Mouse (Mus musculus) liver, embryonic 14.5 days (tissue): ENCODE measurements around the gene Ilf2. TPM values are rescaled to one million over a fixed set of nuclear protein-coding genes. Genes with fewer than 3 reads are reported as not detected.

ENCODE experiments used
- ATAC-seq: fragments of 200-750 bp; cut with Nextera tagmentation; 2 replicates; pipeline ENCODE4 v1.8.0; 2017; ENCODE audit warnings: moderate number of reproducible peaks, mild to moderate bottlenecking, moderate library complexity; ENCODE audit not compliant: insufficient read depth
- DNase-seq, 3 experiments: peaks; one replicate each; pipeline ENCODE4 v3.0.0-alpha.2; 2012 to 2013; ENCODE audit warnings: low read depth in 3 of 3, low spot score in 3 of 3
- H3K27ac ChIP-seq: fragments of 300-500 bp; sonication (generic); 2 replicates; pipeline ENCODE4 v1.5.1; 2014; ENCODE audit warnings: moderate library complexity, mild to moderate bottlenecking, control low read depth, inconsistent platforms
- H3K27me3 ChIP-seq: fragments of 300-500 bp; sonication (generic); 2 replicates; pipeline ENCODE4 v1.6.1; 2014; ENCODE audit warnings: mild to moderate bottlenecking, low read length, moderate library complexity; ENCODE audit not compliant: control insufficient read depth, insufficient read depth
- H3K36me3 ChIP-seq: fragments of 300-500 bp; sonication (generic); replicated peaks from 2 replicates; pipeline ENCODE4 v1.6.1; 2014; ENCODE audit warnings: low read depth; ENCODE audit not compliant: control insufficient read depth, insufficient read depth
- H3K4me1 ChIP-seq, 2 experiments: fragments of 200-500 bp in 1 of 2; fragments of 300-500 bp in 1 of 2; sonication (generic) in 1 of 2; replicated peaks; 2 replicates each; pipeline ENCODE4 v1.6.1; 2012 to 2014; ENCODE audit warnings: antibody characterized with exemption in 1 of 2, inconsistent platforms in 1 of 2, low read length in 1 of 2; ENCODE audit not compliant: control insufficient read depth in 2 of 2, insufficient read depth in 2 of 2
- H3K4me2 ChIP-seq: fragments of 300-500 bp; sonication (generic); 2 replicates; pipeline ENCODE4 v1.6.1; 2014; ENCODE audit warnings: low read depth, mild to moderate bottlenecking, control low read depth, moderate library complexity
- H3K4me3 ChIP-seq, 2 experiments: fragments of 200-500 bp in 1 of 2; fragments of 300-500 bp in 1 of 2; sonication (generic) in 1 of 2; 2 replicates each; pipeline ENCODE4 v1.5.1; 2012 to 2014; ENCODE audit warnings: low read depth in 2 of 2, low read length in 2 of 2, mild to moderate bottlenecking in 2 of 2, control low read depth in 1 of 2, inconsistent platforms in 1 of 2, moderate library complexity in 1 of 2; ENCODE audit not compliant: insufficient read depth in 1 of 2
- H3K9ac ChIP-seq: fragments of 300-500 bp; sonication (generic); replicated peaks from 2 replicates; pipeline ENCODE4 v1.6.1; 2014; ENCODE audit warnings: mild to moderate bottlenecking, control low read depth, moderate library complexity
- H3K9me3 ChIP-seq: fragments of 300-500 bp; sonication (generic); 2 replicates; pipeline ENCODE4 v1.6.1; 2016; ENCODE audit warnings: low read length, mixed read lengths; ENCODE audit not compliant: control insufficient read depth
- CTCF ChIP-seq: IDR thresholded peaks from 2 replicates; pipeline ENCODE4 v1.5.1; 2016; ENCODE audit warnings: antibody characterized with exemption, low read depth, control low read depth
- EP300 ChIP-seq: IDR thresholded peaks from 2 replicates; pipeline ENCODE4 v1.6.1; 2016; ENCODE audit warnings: antibody characterized with exemption, low read depth
- WGBS: fragments of 180-500 bp; shearing (Covaris S2); extraction: QIAGEN DNeasy Blood & Tissue Kit; methylation state at CpG from one replicate; pipeline ENCODE4 v1.1.7; 2014; ENCODE audit not compliant: insufficient replicate concordance; 5-methylcytosine and 5-hydroxymethylcytosine counted together
- polyA plus RNA-seq, 2 experiments: library from polyadenylated mRNA; depleted of rRNA in 1 of 2; stranded (reverse) in 1 of 2; unstranded in 1 of 2; fragments of >200 nt; fragmentation: Nextera tagmentation in 1 of 2; extraction: Ambion mirVana in 1 of 2; gene quantifications; 2 replicates each; pipeline versions ENCODE4 v1.2.1 to v1.2.3; 2012 to 2014

Ilf2 gene
- polyA plus RNA-seq (2012; rRNA removed) (23.3 and 34.5 TPM in 2 replicates), polyA plus RNA-seq (2014; fragmentation: Nextera tagmentation; extraction: Ambion mirVana) (46.5 and 48.9 TPM in 2 replicates)

GRCm38 (mm10) chr3:90475831-90476611, at the start of gene Ilf2:
Gene Ilf2, plus strand, starts transcription at chr3:90476126.
- H3K4me3 ChIP-seq, result peak within 1 kb of the TSS; percentile 83 to 99
- no peaks in the 10 kb centered on the region for H3K9me3 ChIP-seq
- no peaks in the 10 kb centered on the region for H3K27me3 ChIP-seq
- under 1% methylated on average over 45 of the region's 45 CpGs for WGBS
- peak within 1 kb of the TSS; percentile 79 for H3K4me2 ChIP-seq
- peak within 1 kb of the TSS; percentile 14 for H3K27ac ChIP-seq
- peak; percentile 99 for ATAC-seq
- H3K36me3 ChIP-seq, result peaks cover 23% of the 10 kb centered on the region
- H3K4me1 ChIP-seq, result peaks cover 7 to 9% of the 10 kb centered on the region in 2 experiments
- DNase-seq, result peak; percentile 96 to 98 (median 97)
- peak within 1 kb of the TSS; percentile 88 for H3K9ac ChIP-seq
- TF ChIP-seq EP300, result peak; percentile 54
- peak; percentile 73 for TF ChIP-seq CTCF

GRCm38 (mm10) chr3:90427574-90427973, 48.4 kb upstream of the Ilf2 start:
- Histone ChIP-seq H3K4me2 (no peak overlapping the region), H3K4me3 (no peak overlapping the region), H3K27ac (no peak overlapping the region), H3K9me3 (no peaks in the 10 kb centered on the region), H3K9ac (no peak overlapping the region), H3K36me3 (peaks cover 4% of the 10 kb centered on the region), H3K27me3 (no peaks in the 10 kb centered on the region), H3K4me1 (peaks cover 39 to 52% of the 10 kb centered on the region in 2 experiments)
- ATAC-seq, result no peak
- TF ChIP-seq CTCF (no peak), EP300 (no peak)
- DNase-seq, result no peak
- 92% methylated on average over 1 of the region's 1 CpGs for WGBS

DNA sequence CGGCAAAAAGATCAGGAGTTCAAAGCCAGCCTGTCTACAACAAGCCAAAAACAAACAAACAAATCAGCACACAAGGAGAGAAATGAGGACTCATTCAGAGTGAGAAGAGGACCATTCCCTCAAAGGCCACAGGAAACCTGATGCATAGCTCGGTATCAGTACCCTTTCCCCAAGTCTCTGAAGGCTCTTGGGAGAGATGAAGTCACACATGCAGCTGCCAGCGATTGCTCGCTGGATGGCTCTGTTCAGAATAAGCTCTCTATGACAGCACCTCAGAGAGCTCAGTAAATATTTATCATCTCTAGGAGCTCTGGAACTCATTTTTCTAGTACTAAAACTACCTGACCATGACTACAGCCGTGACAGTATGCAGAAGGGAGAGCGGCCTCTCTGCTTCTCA, 47.7 kb upstream of the Ilf2 start:
- 73% methylated on average over 6 of the region's 6 CpGs for WGBS
- TF ChIP-seq EP300 (no peak), CTCF (no peak)

DNA sequence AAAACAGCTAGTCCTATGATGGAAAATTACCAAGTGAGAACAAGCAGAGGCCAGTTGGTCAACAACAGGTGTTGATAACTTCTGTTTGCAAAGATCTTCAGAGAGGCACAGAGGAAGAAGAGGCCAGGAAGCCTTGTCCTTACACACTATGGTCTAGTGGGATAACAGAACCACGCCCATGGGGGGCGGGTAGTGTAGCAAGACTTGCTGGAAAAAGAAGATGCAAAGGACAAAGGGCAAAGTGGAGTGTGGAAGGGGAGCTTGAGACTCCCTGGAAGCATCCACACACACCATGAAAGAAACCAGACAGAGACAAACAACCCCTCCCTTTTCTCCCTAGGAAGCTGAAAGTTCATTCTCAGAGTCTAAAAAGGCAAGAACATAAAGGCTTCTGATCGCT, 46.4 kb upstream of the Ilf2 start:
- WGBS, result 37% methylated on average over 3 of the region's 3 CpGs
- peak overlapping the region; percentile 16; the same call in 1 of the 2 replicates for H3K9ac ChIP-seq

More for the DNA sequence above, 47.7 kb upstream of the Ilf2 start:
- Histone ChIP-seq H3K9me3 (no peaks in the 10 kb centered on the region), H3K36me3 (peaks cover 4% of the 10 kb centered on the region), H3K27ac (no peak overlapping the region), H3K4me2 (no peak overlapping the region), H3K27me3 (no peaks in the 10 kb centered on the region), H3K4me3 (no peak overlapping the region), H3K9ac (no peak overlapping the region), H3K4me1 (peaks cover 42 to 52% of the 10 kb centered on the region in 2 experiments)
- no peak for ATAC-seq
- no peak for DNase-seq

GRCm38 (mm10) chr3:90432348-90432747, 43.6 kb upstream of the Ilf2 start:
- 12% methylated on average over 2 of the region's 2 CpGs for WGBS
- no peak for DNase-seq
- TF ChIP-seq CTCF, result no peak
- TF ChIP-seq EP300, result no peak
- H3K4me3 ChIP-seq, result peak overlapping the region; percentile 76 to 79
- H3K4me1 ChIP-seq, result peaks cover 39 to 43% of the 10 kb centered on the region in 2 experiments
- peak overlapping the region; percentile 97 for H3K4me2 ChIP-seq
- ATAC-seq, result no peak
- peak overlapping the region; percentile 82 for H3K27ac ChIP-seq
- H3K36me3 ChIP-seq, result no peaks in the 10 kb centered on the region
- no peaks in the 10 kb centered on the region for H3K9me3 ChIP-seq
- no peaks in the 10 kb centered on the region for H3K27me3 ChIP-seq
- peak overlapping the region; percentile 84 for H3K9ac ChIP-seq

More for the DNA sequence above, 46.4 kb upstream of the Ilf2 start:
- no peak overlapping the region for H3K4me3 ChIP-seq
- no peaks in the 10 kb centered on the region for H3K9me3 ChIP-seq
- no peak overlapping the region; the same call in 1 of the 2 replicates for H3K27ac ChIP-seq
- DNase-seq, result peak in 2 of 3 experiments; percentile 29 to 40
- no peak for ATAC-seq
- H3K4me1 ChIP-seq, result peaks cover 45 to 57% of the 10 kb centered on the region in 2 experiments
- H3K27me3 ChIP-seq, result no peaks in the 10 kb centered on the region
- H3K4me2 ChIP-seq, result peak overlapping the region; percentile 44
- no peaks in the 10 kb centered on the region for H3K36me3 ChIP-seq
- TF ChIP-seq CTCF (no peak), EP300 (no peak)
